Mouse (Mus musculus): ENCODE results near the gene Gm20388.

- TF ChIP-seq CTCF (IDR thresholded peaks at IDR 0.05; ENCODE audit: low read depth), result no peak
- no peak for TF ChIP-seq EP300 (IDR thresholded peaks at IDR 0.05; ENCODE audit: low read depth)
Observed at GRCm38 (mm10) chr8:123700399-123701070, 3789.9 kb downstream of the Gm20388 start.
